Mouse (Mus musculus) kidney, postnatal 0 days (tissue): ENCODE measurements at regions not wholly inside any gene's neighbourhood (a gene's known extent, or its start where the extent isn't known, plus 50 kb on each side); places are given as distances from the start of the nearest gene placed in this dataset.
A peak's percentile ranks its signal among the peaks of the same experiment; 100 is the strongest.

Source experiments
- ATAC-seq: fragments of 200-750 bp; cut with Nextera tagmentation; replicated peaks from 2 replicates; pipeline ENCODE4 v1.8.0; 2017; ENCODE audit warnings: low read depth, moderate number of reproducible peaks, moderate TSS enrichment, moderate library complexity; ENCODE audit not compliant: low FRiP score
- DNase-seq: peaks from one replicate; pipeline ENCODE4 v3.0.0-alpha.2; 2016; ENCODE audit warnings: low spot score
- H3K27ac ChIP-seq: fragments of 300-500 bp; sonication (generic); 2 replicates; pipeline ENCODE4 v1.5.1; 2014; ENCODE audit warnings: mild to moderate bottlenecking
- H3K27me3 ChIP-seq: fragments of 300-500 bp; sonication (generic); 2 replicates; pipeline ENCODE4 v1.6.1; 2014; ENCODE audit warnings: low read length, mixed read lengths; ENCODE audit not compliant: insufficient read depth
- H3K36me3 ChIP-seq: fragments of 300-500 bp; sonication (generic); 2 replicates; pipeline ENCODE4 v1.6.1; 2014; ENCODE audit warnings: low read length, mixed read lengths; ENCODE audit not compliant: insufficient read depth
- H3K4me1 ChIP-seq: fragments of 300-500 bp; sonication (generic); replicated peaks from 2 replicates; pipeline ENCODE4 v1.6.1; 2014; ENCODE audit warnings: antibody characterized with exemption, low read length, mixed read lengths; ENCODE audit not compliant: insufficient read depth
- H3K4me2 ChIP-seq: fragments of 300-500 bp; sonication (generic); 2 replicates; pipeline ENCODE4 v1.6.1; 2014; ENCODE audit warnings: mild to moderate bottlenecking, low read length, moderate library complexity, mixed read lengths
- H3K4me3 ChIP-seq: fragments of 300-500 bp; sonication (generic); replicated peaks from 2 replicates; pipeline ENCODE4 v1.5.1; 2014; ENCODE audit warnings: low read depth, low read length
- H3K9ac ChIP-seq: fragments of 300-500 bp; sonication (generic); 2 replicates; pipeline ENCODE4 v1.6.1; 2014; ENCODE audit warnings: low read depth, low read length
- H3K9me3 ChIP-seq: fragments of 300-500 bp; sonication (generic); replicated peaks from 2 replicates; pipeline ENCODE4 v1.6.1; 2016; ENCODE audit warnings: low read length, inconsistent platforms, mixed read lengths
- CTCF ChIP-seq: IDR thresholded peaks from 2 replicates; pipeline ENCODE4 v1.5.1; 2016; ENCODE audit warnings: antibody characterized with exemption, low read depth, mild to moderate bottlenecking, moderate library complexity
- WGBS: fragments of 180-500 bp; shearing (Covaris S2); extraction: QIAGEN DNeasy Blood & Tissue Kit; methylation state at CpG from one replicate; pipeline ENCODE4 v1.1.7; 2014; 5-methylcytosine and 5-hydroxymethylcytosine counted together

GRCm38 (mm10) chr3:15000657-15001056 is 114.6 kb downstream of the Car2 start:
- WGBS: 8% methylated on average over 3 of the region's 3 CpGs
- H3K9me3 ChIP-seq: no peaks in the 10 kb centered on the region
- no peak for ATAC-seq

GRCm38 (mm10) chr3:15007821-15008220 is 121.7 kb downstream of the Car2 start:
- DNase-seq: peak; percentile 54

More at GRCm38 (mm10) chr3:15000657-15001056, 114.6 kb downstream of the Car2 start:
- Histone ChIP-seq H3K36me3 (no peaks in the 10 kb centered on the region), H3K27me3 (no peaks in the 10 kb centered on the region), H3K4me3 (no peak overlapping the region), H3K4me2 (no peak overlapping the region), H3K4me1 (no peaks in the 10 kb centered on the region), H3K9ac (no peak overlapping the region), H3K27ac (no peak overlapping the region)
- TF ChIP-seq CTCF: no peak
- DNase-seq: no peak

GRCm38 (mm10) chr3:15008501-15008900 is 122.4 kb downstream of the Car2 start:
- Histone ChIP-seq H3K9me3 (no peaks in the 10 kb centered on the region), H3K4me1 (no peaks in the 10 kb centered on the region), H3K9ac (no peak overlapping the region), H3K36me3 (no peaks in the 10 kb centered on the region), H3K27me3 (no peaks in the 10 kb centered on the region), H3K4me2 (no peak overlapping the region), H3K27ac (no peak overlapping the region), H3K4me3 (no peak overlapping the region)
- 83% methylated on average over 1 of the region's 1 CpGs for WGBS
- TF ChIP-seq CTCF: no peak
- DNase-seq: no peak
- ATAC-seq: no peak

More at GRCm38 (mm10) chr3:15007821-15008220, 121.7 kb downstream of the Car2 start:
- H3K4me3 ChIP-seq: no peak overlapping the region
- H3K4me2 ChIP-seq: no peak overlapping the region
- no peaks in the 10 kb centered on the region for H3K36me3 ChIP-seq
- no peaks in the 10 kb centered on the region for H3K9me3 ChIP-seq
- WGBS: 24% methylated on average over 3 of the region's 3 CpGs
- no peak overlapping the region for H3K9ac ChIP-seq
- no peaks in the 10 kb centered on the region for H3K27me3 ChIP-seq
- no peak; the same call in 1 of the 2 replicates for ATAC-seq
- TF ChIP-seq CTCF: no peak
- H3K4me1 ChIP-seq: no peaks in the 10 kb centered on the region
- no peak overlapping the region for H3K27ac ChIP-seq

- H3K9ac ChIP-seq: no peak overlapping the region
- H3K4me2 ChIP-seq: no peak overlapping the region
- H3K4me3 ChIP-seq: no peak overlapping the region
- H3K9me3 ChIP-seq: no peaks in the 10 kb centered on the region
- WGBS: 59% methylated on average over 2 of the region's 2 CpGs
- TF ChIP-seq CTCF: no peak
- H3K27me3 ChIP-seq: no peaks in the 10 kb centered on the region
- no peaks in the 10 kb centered on the region for H3K36me3 ChIP-seq
- no peaks in the 10 kb centered on the region for H3K4me1 ChIP-seq
- H3K27ac ChIP-seq: no peak overlapping the region
- DNase-seq: no peak
- no peak for ATAC-seq
These were observed 123.7 kb downstream of the Car2 start for GRCm38 (mm10) chr3:15009747-15010146.

- Histone ChIP-seq H3K36me3 (no peaks in the 10 kb centered on the region), H3K9ac (no peak overlapping the region), H3K4me2 (no peak overlapping the region), H3K27me3 (no peaks in the 10 kb centered on the region), H3K4me1 (no peaks in the 10 kb centered on the region), H3K9me3 (no peaks in the 10 kb centered on the region), H3K4me3 (no peak overlapping the region), H3K27ac (no peak overlapping the region)
- DNase-seq (no peak), ATAC-seq (no peak)
- no peak for TF ChIP-seq CTCF
- 76% methylated on average over 1 of the region's 1 CpGs for WGBS
These were observed 130.5 kb downstream of the Car2 start for GRCm38 (mm10) chr3:15016621-15017020.

GRCm38 (mm10) chr3:15022773-15023172 is 136.7 kb downstream of the Car2 start:
- Histone ChIP-seq H3K27ac (no peak overlapping the region), H3K36me3 (no peaks in the 10 kb centered on the region), H3K27me3 (no peaks in the 10 kb centered on the region), H3K9ac (no peak overlapping the region), H3K4me2 (no peak overlapping the region), H3K4me1 (no peaks in the 10 kb centered on the region), H3K4me3 (no peak overlapping the region), H3K9me3 (no peaks in the 10 kb centered on the region)
- no peak for DNase-seq
- ATAC-seq: no peak
- WGBS: 84% methylated on average over 2 of the region's 2 CpGs
- no peak for TF ChIP-seq CTCF

- no peak overlapping the region for H3K4me3 ChIP-seq
- H3K27ac ChIP-seq: no peak overlapping the region
- no peak overlapping the region for H3K4me2 ChIP-seq
- ATAC-seq (no peak), DNase-seq (no peak)
- no peak for TF ChIP-seq CTCF
- no peaks in the 10 kb centered on the region for H3K27me3 ChIP-seq
- H3K4me1 ChIP-seq: no peaks in the 10 kb centered on the region
- H3K36me3 ChIP-seq: no peaks in the 10 kb centered on the region
- no peaks in the 10 kb centered on the region for H3K9me3 ChIP-seq
- WGBS: 49% methylated on average over 7 of the region's 7 CpGs
- no peak overlapping the region for H3K9ac ChIP-seq
These were observed 154.9 kb downstream of the Car2 start for GRCm38 (mm10) chr3:15040866-15041528.
